Mouse (Mus musculus) heart, embryonic 10.5 days (tissue): ENCODE measurements around the gene Mtor. TPM values are rescaled to one million over a fixed set of nuclear protein-coding genes. Genes with fewer than 3 reads are reported as not detected.

Experiments
- DNase-seq: peaks from one replicate; pipeline ENCODE4 v3.0.0-alpha.2; 2017; ENCODE audit warnings: low spot score
- H3K27ac ChIP-seq: fragments of 300-500 bp; sonication (generic); 2 replicates; pipeline ENCODE4 v1.5.1; 2016; ENCODE audit warnings: mild to moderate bottlenecking
- H3K27me3 ChIP-seq: fragments of 300-500 bp; sonication (generic); 2 replicates; pipeline ENCODE4 v1.6.1; 2016; ENCODE audit warnings: mild to moderate bottlenecking; ENCODE audit not compliant: poor library complexity, insufficient read depth, severe bottlenecking
- H3K36me3 ChIP-seq: fragments of 300-500 bp; sonication (generic); 2 replicates; pipeline ENCODE4 v1.6.1; 2016; ENCODE audit warnings: mild to moderate bottlenecking, moderate library complexity
- H3K4me1 ChIP-seq: fragments of 300-500 bp; sonication (generic); 2 replicates; pipeline ENCODE4 v1.6.1; 2016; ENCODE audit warnings: mild to moderate bottlenecking
- H3K4me3 ChIP-seq: fragments of 300-500 bp; sonication (generic); 2 replicates; pipeline ENCODE4 v1.5.1; 2016; ENCODE audit warnings: mild to moderate bottlenecking, moderate library complexity
- H3K9me3 ChIP-seq: fragments of 300-500 bp; sonication (generic); 2 replicates; pipeline ENCODE4 v1.6.1; 2016; ENCODE audit warnings: mild to moderate bottlenecking, moderate library complexity
- WGBS: fragments of 180-500 bp; shearing (Covaris S2); methylation state at CpG from one replicate; pipeline ENCODE4 v1.1.7; 2016; 5-methylcytosine and 5-hydroxymethylcytosine counted together
- polyA plus RNA-seq: library from polyadenylated mRNA; unstranded; fragments of >200 nt; fragmentation: Nextera tagmentation; extraction: Ambion mirVana; gene quantifications from 2 replicates; pipeline ENCODE4 v1.2.1, GENCODE M21; 2016

Mtor gene
- polyA plus RNA-seq, 1 experiment from 2014 or later, result 17.3 TPM

GRCm38 (mm10) chr4:148473496-148473895, 25.1 kb downstream of the Mtor start:
- H3K4me1 ChIP-seq, result no peaks in the 10 kb centered on the region
- H3K4me3 ChIP-seq, result no peak overlapping the region
- peaks cover 96% of the 10 kb centered on the region for H3K36me3 ChIP-seq
- DNase-seq, result no peak
- 90% methylated on average over 5 of the region's 5 CpGs for WGBS
- no peaks in the 10 kb centered on the region for H3K27me3 ChIP-seq
- H3K27ac ChIP-seq, result no peak overlapping the region
- H3K9me3 ChIP-seq, result no peaks in the 10 kb centered on the region

DNA sequence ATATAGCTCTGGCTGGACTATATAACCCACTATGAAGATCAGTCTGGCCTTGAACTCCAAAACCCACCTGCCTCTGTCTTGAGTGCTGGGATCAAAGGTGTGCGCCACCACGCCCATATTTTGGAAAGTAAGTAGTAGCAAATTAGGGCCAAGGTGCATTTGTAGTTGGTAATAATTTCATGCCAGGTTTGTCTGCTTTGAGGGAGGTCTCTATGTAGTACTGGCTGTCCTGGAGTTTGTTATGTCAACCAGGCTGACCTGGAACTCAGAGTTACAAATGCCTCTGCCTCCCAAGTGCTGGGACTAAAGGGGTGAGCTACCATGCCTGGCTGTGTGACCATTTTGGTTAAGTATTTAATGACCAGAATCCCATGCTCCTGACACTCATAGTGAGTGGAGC, 31.8 kb downstream of the Mtor start:
- Histone ChIP-seq H3K36me3 (peaks cover 96% of the 10 kb centered on the region), H3K27me3 (no peaks in the 10 kb centered on the region), H3K4me3 (no peak overlapping the region), H3K4me1 (no peaks in the 10 kb centered on the region), H3K27ac (no peak overlapping the region), H3K9me3 (no peaks in the 10 kb centered on the region)
- no peak for DNase-seq
- 88% methylated on average over 2 of the region's 2 CpGs for WGBS

DNA sequence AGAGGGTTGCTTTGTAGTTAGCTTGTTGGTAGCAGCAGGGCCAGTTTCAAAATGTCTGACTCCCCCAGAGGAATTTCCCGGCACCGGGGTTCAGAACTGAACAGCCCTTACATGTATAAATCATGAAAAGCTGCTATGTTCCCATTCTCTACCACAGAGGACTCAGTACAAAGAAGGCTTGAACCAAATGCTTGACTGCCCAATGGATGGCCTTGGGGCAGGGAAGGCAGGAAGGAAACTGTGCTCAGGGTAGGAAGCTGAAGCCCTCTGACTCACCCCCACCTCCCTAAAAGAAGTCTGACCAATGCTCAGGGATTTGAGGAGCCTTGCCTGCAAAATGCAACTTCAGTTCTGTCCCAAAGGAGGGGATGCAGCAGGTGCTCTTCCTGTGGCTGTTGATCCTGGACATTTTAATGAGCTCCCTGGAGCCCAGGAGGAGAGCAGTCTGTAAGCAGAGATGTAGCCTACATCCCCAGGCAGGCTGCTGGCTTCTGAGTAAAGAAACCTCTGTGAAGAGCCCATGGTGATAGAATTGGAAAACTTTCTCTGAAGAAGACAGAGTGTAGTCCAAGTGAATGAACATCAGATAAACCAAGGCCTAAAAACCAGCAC, 33.3 kb downstream of the Mtor start:
- WGBS, result 96% methylated on average over 2 of the region's 2 CpGs
- no peak overlapping the region for H3K27ac ChIP-seq
- H3K4me3 ChIP-seq, result no peak overlapping the region
- H3K36me3 ChIP-seq, result peaks cover 96% of the 10 kb centered on the region
- DNase-seq, result no peak
- no peaks in the 10 kb centered on the region for H3K27me3 ChIP-seq
- no peaks in the 10 kb centered on the region for H3K4me1 ChIP-seq
- no peaks in the 10 kb centered on the region for H3K9me3 ChIP-seq

GRCm38 (mm10) chr4:148484511-148484910, 36.1 kb downstream of the Mtor start:
- 94% methylated on average over 12 of the region's 12 CpGs for WGBS
- Histone ChIP-seq H3K36me3 (peaks cover 97% of the 10 kb centered on the region), H3K27me3 (no peaks in the 10 kb centered on the region), H3K4me3 (no peak overlapping the region), H3K27ac (no peak overlapping the region), H3K4me1 (no peaks in the 10 kb centered on the region), H3K9me3 (no peaks in the 10 kb centered on the region)
- DNase-seq, result no peak

GRCm38 (mm10) chr4:148487841-148488240, 39.4 kb downstream of the Mtor start:
- no peaks in the 10 kb centered on the region for H3K4me1 ChIP-seq
- no peaks in the 10 kb centered on the region for H3K27me3 ChIP-seq
- H3K9me3 ChIP-seq, result no peaks in the 10 kb centered on the region
- no peak overlapping the region for H3K27ac ChIP-seq
- WGBS, result 67% methylated on average over 2 of the region's 2 CpGs
- peaks cover 97% of the 10 kb centered on the region for H3K36me3 ChIP-seq
- no peak for DNase-seq
- H3K4me3 ChIP-seq, result no peak overlapping the region

GRCm38 (mm10) chr4:148490502-148490901, 42.1 kb downstream of the Mtor start:
- H3K36me3 ChIP-seq, result peaks cover 86% of the 10 kb centered on the region
- H3K27me3 ChIP-seq, result no peaks in the 10 kb centered on the region
- no peak overlapping the region for H3K27ac ChIP-seq
- H3K4me1 ChIP-seq, result peaks cover 12% of the 10 kb centered on the region
- no peak overlapping the region for H3K4me3 ChIP-seq
- WGBS, result 74% methylated on average over 6 of the region's 6 CpGs
- no peaks in the 10 kb centered on the region for H3K9me3 ChIP-seq
- no peak for DNase-seq

DNA sequence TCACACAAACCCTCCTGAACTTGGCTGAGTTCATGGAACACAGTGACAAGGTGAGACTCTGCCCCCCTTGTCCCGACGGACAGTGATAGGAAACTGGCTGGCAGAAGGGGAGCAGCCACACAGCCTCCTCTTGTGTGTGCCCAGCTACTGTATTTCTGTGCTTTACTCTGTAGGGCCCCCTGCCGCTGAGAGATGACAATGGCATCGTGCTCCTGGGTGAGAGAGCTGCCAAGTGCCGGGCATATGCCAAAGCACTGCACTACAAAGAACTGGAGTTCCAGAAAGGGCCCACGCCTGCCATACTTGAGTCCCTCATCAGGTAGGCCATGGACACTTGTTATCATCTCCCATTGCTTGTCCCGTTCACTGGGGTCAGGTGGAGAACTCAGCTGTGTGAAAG, 43.0 kb downstream of the Mtor start:
- Histone ChIP-seq H3K4me3 (no peak overlapping the region), H3K27me3 (no peaks in the 10 kb centered on the region), H3K27ac (no peak overlapping the region), H3K36me3 (peaks cover 86% of the 10 kb centered on the region), H3K9me3 (no peaks in the 10 kb centered on the region), H3K4me1 (peaks cover 12% of the 10 kb centered on the region)
- WGBS, result 85% methylated on average over 7 of the region's 7 CpGs
- DNase-seq, result no peak

DNA sequence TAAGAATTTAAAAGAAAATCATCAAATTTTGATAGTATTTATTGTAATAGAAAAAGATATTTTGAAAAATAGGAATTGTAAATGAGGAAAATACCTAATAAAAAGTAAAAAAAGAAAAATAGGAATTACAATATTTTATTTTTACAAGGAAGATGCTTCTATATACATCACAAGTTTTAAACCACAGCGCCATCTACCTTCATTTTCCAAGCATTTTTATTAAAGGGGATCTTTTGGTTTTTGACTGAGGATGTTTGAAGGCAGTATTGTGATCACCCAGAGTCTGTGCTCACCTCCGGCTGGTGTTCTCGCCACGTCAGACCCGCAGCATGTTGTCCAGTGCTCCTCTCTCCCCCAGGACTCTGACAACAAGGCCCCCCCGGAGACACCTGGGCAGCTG, 46.7 kb downstream of the Mtor start:
- Histone ChIP-seq H3K4me1 (peaks cover 18% of the 10 kb centered on the region), H3K9me3 (no peaks in the 10 kb centered on the region), H3K27me3 (no peaks in the 10 kb centered on the region), H3K27ac (no peak overlapping the region), H3K4me3 (no peak overlapping the region), H3K36me3 (peaks cover 77% of the 10 kb centered on the region)
- no peak for DNase-seq
- 86% methylated on average over 6 of the region's 6 CpGs for WGBS

DNA sequence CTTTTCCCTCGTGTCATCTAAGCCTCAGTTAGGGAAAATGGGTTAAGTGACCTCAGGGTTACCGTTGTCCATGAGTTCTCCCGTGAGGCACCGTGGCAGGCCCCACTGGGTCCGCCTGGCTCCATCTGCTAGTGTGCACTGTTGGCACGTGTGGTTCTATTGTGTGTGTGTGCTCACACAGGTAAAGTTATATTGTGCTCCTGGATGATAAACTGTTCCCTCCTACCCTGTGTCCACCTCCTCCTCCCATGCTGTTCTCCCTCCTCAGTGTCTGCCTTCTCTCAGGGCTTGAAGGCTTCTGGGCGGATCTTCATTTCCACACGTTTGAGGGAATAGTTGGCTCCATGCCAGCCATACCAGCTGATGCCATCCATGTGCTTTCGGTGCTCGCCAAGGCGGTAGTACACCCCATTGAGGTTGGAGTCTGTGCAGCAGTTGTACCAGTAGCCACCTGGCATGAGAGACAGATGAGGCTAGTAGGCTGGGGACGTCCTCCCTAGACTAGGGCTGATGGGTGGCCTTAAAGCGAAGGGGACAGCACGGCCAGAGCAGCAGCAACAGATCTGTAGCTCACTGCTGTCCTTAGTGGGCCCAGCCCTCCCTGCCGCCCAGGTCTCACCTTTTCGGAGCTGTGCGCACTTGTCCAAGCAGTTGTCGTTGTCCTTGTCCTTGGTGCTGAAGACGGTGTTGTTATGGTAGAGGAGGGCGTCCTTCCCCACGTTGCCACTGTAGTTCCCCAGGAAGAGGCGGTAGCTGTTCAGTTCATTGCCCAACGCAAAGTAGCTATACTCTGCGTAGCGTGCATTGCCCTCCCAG, 47.7 kb downstream of the Mtor start:
- Histone ChIP-seq H3K4me1 (peaks cover 19% of the 10 kb centered on the region), H3K27me3 (no peaks in the 10 kb centered on the region), H3K4me3 (no peak overlapping the region), H3K36me3 (peaks cover 74% of the 10 kb centered on the region), H3K9me3 (no peaks in the 10 kb centered on the region), H3K27ac (no peak overlapping the region)
- DNase-seq, result no peak
- WGBS, result 89% methylated on average over 25 of the region's 25 CpGs

GRCm38 (mm10) chr4:148500410-148500867, 52.0 kb downstream of the Mtor start, which contains the start of gene Angptl7:
Angptl7 (minus strand) TSS chr4:148500460.
- peaks cover 14% of the 10 kb centered on the region for H3K4me1 ChIP-seq
- H3K4me3 ChIP-seq, result no peak within 1 kb of the TSS
- 51% methylated on average over 4 of the region's 4 CpGs for WGBS
- H3K9me3 ChIP-seq, result no peaks in the 10 kb centered on the region
- DNase-seq, result no peak
- peaks cover 72% of the 10 kb centered on the region for H3K36me3 ChIP-seq
- H3K27me3 ChIP-seq, result no peaks in the 10 kb centered on the region
- no peak within 1 kb of the TSS for H3K27ac ChIP-seq

- H3K36me3 ChIP-seq, result peaks cover 71% of the 10 kb centered on the region
- WGBS, result 70% methylated on average over 8 of the region's 8 CpGs
- no peak for DNase-seq
Measured at GRCm38 (mm10) chr4:148504497-148504959, 56.1 kb downstream of the Mtor start.

DNA sequence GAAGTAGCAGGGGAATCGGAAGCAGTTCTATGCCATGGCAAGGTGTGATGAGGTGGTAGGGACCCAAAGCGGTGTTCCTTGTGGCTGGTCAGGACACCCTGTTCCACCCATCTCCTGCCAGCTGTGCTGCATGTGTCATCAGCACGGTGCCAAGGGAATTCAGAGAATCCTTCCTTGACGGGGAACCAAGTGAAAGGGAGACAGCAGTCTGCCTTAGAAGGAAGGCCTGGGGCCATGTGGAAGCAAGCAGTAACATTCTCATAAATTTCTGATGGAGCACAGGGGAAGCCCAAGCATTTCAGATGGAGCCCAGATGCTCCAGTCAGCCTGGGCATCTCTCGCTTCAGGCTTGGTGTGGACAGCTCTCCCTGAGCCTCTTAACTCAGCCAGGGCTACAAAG, 59.2 kb downstream of the Mtor start:
- H3K27ac ChIP-seq, result no peak overlapping the region
- DNase-seq, result no peak

More at GRCm38 (mm10) chr4:148504497-148504959, 56.1 kb downstream of the Mtor start:
- no peaks in the 10 kb centered on the region for H3K27me3 ChIP-seq
- H3K4me1 ChIP-seq, result peaks cover 14% of the 10 kb centered on the region
- H3K9me3 ChIP-seq, result no peaks in the 10 kb centered on the region
- H3K4me3 ChIP-seq, result no peak overlapping the region
- 0 out of 2 replicates have a peak overlapping the region, but pooled peaks have one; percentile 42 for H3K27ac ChIP-seq

More for the DNA sequence above, 59.2 kb downstream of the Mtor start:
- WGBS, result 88% methylated on average over 5 of the region's 5 CpGs
- H3K9me3 ChIP-seq, result no peaks in the 10 kb centered on the region
- H3K4me3 ChIP-seq, result no peak overlapping the region
- peaks cover 66% of the 10 kb centered on the region for H3K36me3 ChIP-seq
- H3K4me1 ChIP-seq, result peaks cover 7% of the 10 kb centered on the region; the same call in 1 of the 2 replicates
- H3K27me3 ChIP-seq, result no peaks in the 10 kb centered on the region
